Mouse (Mus musculus) retina, postnatal 7 days (tissue): ENCODE measurements at regions not wholly inside any gene's neighbourhood (a gene's known extent, or its start where the extent isn't known, plus 50 kb on each side); places are given as distances from the start of the nearest gene placed in this dataset.

Source experiments
- DNase-seq: peaks from one replicate; pipeline ENCODE4 v3.0.0-alpha.2; 2012; ENCODE audit warnings: low read depth, low spot score

GRCm38 (mm10) chr12:77976952-77977351, 217.1 kb upstream of the Gm6657 start:
- DNase-seq: no peak

- DNase-seq: no peak
These were observed 207.3 kb upstream of the Gm6657 start for GRCm38 (mm10) chr12:77986738-77987137.

- DNase-seq: no peak
These were observed 204.3 kb upstream of the Gm6657 start for GRCm38 (mm10) chr12:77989766-77990165.

- DNase-seq: peak; percentile 33
These were observed 202.4 kb upstream of the Gm6657 start for GRCm38 (mm10) chr12:77991627-77992026.

GRCm38 (mm10) chr12:77994176-77994575, 199.9 kb upstream of the Gm6657 start:
- DNase-seq: no peak

GRCm38 (mm10) chr12:77997916-77998315, 196.1 kb upstream of the Gm6657 start:
- no peak for DNase-seq

GRCm38 (mm10) chr12:78000401-78000800, 193.6 kb upstream of the Gm6657 start:
- DNase-seq: no peak

- DNase-seq: no peak
These were observed 192.2 kb upstream of the Gm6657 start for GRCm38 (mm10) chr12:78001846-78002245.

- no peak for DNase-seq
These were observed 160.3 kb upstream of the Gm6657 start for GRCm38 (mm10) chr12:78033766-78034165.

- DNase-seq: no peak
These were observed 147.5 kb upstream of the Gm6657 start for GRCm38 (mm10) chr12:78046582-78046981.

- peak; percentile 31 for DNase-seq
These were observed 138.1 kb upstream of the Gm6657 start for GRCm38 (mm10) chr12:78055956-78056355.

- DNase-seq: no peak
These were observed 136.9 kb upstream of the Gm6657 start for GRCm38 (mm10) chr12:78057166-78057565.

GRCm38 (mm10) chr12:78059965-78060364, 134.1 kb upstream of the Gm6657 start:
- no peak for DNase-seq

- no peak for DNase-seq
These were observed 128.0 kb upstream of the Gm6657 start for GRCm38 (mm10) chr12:78066024-78066423.

GRCm38 (mm10) chr12:78072935-78073334, 121.1 kb upstream of the Gm6657 start:
- DNase-seq: no peak

GRCm38 (mm10) chr12:78074290-78074802, 119.7 kb upstream of the Gm6657 start:
- DNase-seq: no peak

- no peak for DNase-seq
These were observed 116.8 kb upstream of the Gm6657 start for GRCm38 (mm10) chr12:78077285-78077684.

- no peak for DNase-seq
These were observed 111.9 kb upstream of the Gm6657 start for GRCm38 (mm10) chr12:78082163-78082562.

GRCm38 (mm10) chr12:78086016-78086415, 108.0 kb upstream of the Gm6657 start:
- DNase-seq: no peak

- DNase-seq: no peak
These were observed 106.1 kb upstream of the Gm6657 start for GRCm38 (mm10) chr12:78087921-78088320.

- DNase-seq: no peak
These were observed 99.6 kb upstream of the Gm6657 start for GRCm38 (mm10) chr12:78094471-78094870.

GRCm38 (mm10) chr12:78095352-78095751, 98.7 kb upstream of the Gm6657 start:
- DNase-seq: no peak

- DNase-seq: no peak
These were observed 98.1 kb upstream of the Gm6657 start for GRCm38 (mm10) chr12:78095916-78096315.

- no peak for DNase-seq
These were observed 96.9 kb upstream of the Gm6657 start for GRCm38 (mm10) chr12:78097119-78097518.
